7 mouse cellular contexts compared by ENCODE assay signal in genomic region chr10:59817528-59817927, GRCm38 (mm10).
DNase-seq lines count a peak whose midpoint lies in the region; ATAC-seq and TF ChIP-seq lines count a peak whose summit lies in the region.

No protein-coding gene starts in this region.

- 0 out of 2 replicates have a peak, but pooled peaks have one; percentile 33 for ATAC-seq in kidney, embryonic 16.5 days (ENCODE audit: low FRiP score, low TSS enrichment)
- ATAC-seq in Patski: no peak

- in situ Hi-C loops in Patski (cut with MboI; ENCODE audit: low pct_unique_long_range_greater_than_20kb): loop anchor here (5.0 to 25.0 kb wide), 3 partner anchors 113 to 330 kb away; partner anchors contain the start of genes Gm10322, Mcu and Micu1

- CTCF ChIA-PET in Patski (lab: Charles Lee): interaction anchor here (1.0 kb wide), 1 partner anchor 11 kb away, joined by 3 read pairs; no protein-coding TSS in a partner anchor

- 38% methylated on average over 2 of the region's 2 CpGs for WGBS in kidney, embryonic 16.5 days

- POLR2A ChIA-PET in Patski (lab: Charles Lee): no interaction called here

- H3K27me3 ChIP-seq in kidney, embryonic 16.5 days (ENCODE audit: insufficient read depth, low read length): no peaks in the 10 kb centered on the region
- H3K27me3 ChIP-seq in Patski: no peaks in the 10 kb centered on the region

- no peaks in the 10 kb centered on the region for H3K9me3 ChIP-seq in kidney, embryonic 16.5 days (ENCODE audit: low read length)

- DNase-seq in kidney, adult 18-20 months: no peak
- peak; percentile 26 for DNase-seq in CD4-positive helper T cell, adult 2 months (ENCODE audit: low read depth, low spot score)
- DNase-seq in Patski (ENCODE audit: low read depth, low spot score): no peak
- DNase-seq in forelimb bud, embryonic 11.5 days (ENCODE audit: low read depth, low spot score): peak; percentile 21
- DNase-seq in adrenal gland, postnatal 36 days: no peak
- no peak for DNase-seq in layer of hippocampus, postnatal 36 days

- no peaks in the 10 kb centered on the region for H3K36me3 ChIP-seq in kidney, embryonic 16.5 days (ENCODE audit: insufficient read depth, low read length)

- peak; percentile 77 for TF ChIP-seq CTCF in Patski (IDR thresholded peaks at IDR 0.05)

- no peak overlapping the region for H3K9ac ChIP-seq in kidney, embryonic 16.5 days (replicated peaks; ENCODE audit: low read length)

- peaks cover 4% of the 10 kb centered on the region for H3K4me1 ChIP-seq in kidney, embryonic 16.5 days (ENCODE audit: insufficient read depth, low read length)

- H3K4me3 ChIP-seq in kidney, embryonic 16.5 days (ENCODE audit: low read length): no peak overlapping the region

- H3K4me2 ChIP-seq in kidney, embryonic 16.5 days (replicated peaks; ENCODE audit: low read depth, low read length): no peak overlapping the region

- H3K27ac ChIP-seq in kidney, embryonic 16.5 days (ENCODE audit: low read length): no peak overlapping the region

Comparison
In these comparisons a context has a peak if more than half of its experiments do, and no peak if none do; other contexts are left out.
1. DNase-seq: peak in CD4-positive helper T cell, adult 2 months (single experiment) and forelimb bud, embryonic 11.5 days (single experiment); none in kidney, adult 18-20 months (single experiment), Patski (single experiment), adrenal gland, postnatal 36 days (0 of 2) and layer of hippocampus, postnatal 36 days (0 of 2).